Mouse (Mus musculus) frontal cortex, postnatal 14 days (tissue): ENCODE data around the gene Fbxo17.

Experiments used
- DNase-seq, 2 experiments: peaks; one replicate each; pipeline ENCODE4 v3.0.0; 2022; ENCODE audit warnings: low spot score in 2 of 2

The Fbxo17 gene

DNA sequence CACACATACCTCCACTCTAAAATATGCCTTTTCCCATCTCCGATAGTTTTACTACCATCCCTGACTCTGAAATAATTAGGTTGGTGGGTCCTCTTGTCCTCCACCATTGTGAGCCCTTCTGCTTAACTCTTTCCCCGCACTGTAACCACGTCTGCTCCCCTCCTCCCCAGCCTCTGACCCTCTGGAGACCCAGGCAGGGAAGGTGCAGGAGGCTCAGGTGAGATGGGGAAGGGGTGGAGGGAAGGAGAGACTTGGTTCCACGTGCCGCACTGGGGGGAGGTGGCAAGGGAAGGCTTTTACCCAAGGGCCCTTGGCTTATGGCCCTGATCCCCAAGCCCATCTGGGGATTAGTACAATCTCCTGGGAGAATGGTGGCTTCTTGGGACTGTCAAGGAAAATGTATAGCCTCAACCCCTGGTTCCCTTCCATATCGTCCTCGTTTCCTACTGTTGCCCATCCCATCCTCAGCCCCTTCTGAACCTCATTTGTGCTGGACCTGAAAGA lies 50.9 kb downstream of the Fbxo17 start, which contains the start of gene Nfkbib:
Nfkbib (minus strand) TSS at position 51 of the 504 bp plus-strand sequence.
- DNase-seq: no peak

DNA sequence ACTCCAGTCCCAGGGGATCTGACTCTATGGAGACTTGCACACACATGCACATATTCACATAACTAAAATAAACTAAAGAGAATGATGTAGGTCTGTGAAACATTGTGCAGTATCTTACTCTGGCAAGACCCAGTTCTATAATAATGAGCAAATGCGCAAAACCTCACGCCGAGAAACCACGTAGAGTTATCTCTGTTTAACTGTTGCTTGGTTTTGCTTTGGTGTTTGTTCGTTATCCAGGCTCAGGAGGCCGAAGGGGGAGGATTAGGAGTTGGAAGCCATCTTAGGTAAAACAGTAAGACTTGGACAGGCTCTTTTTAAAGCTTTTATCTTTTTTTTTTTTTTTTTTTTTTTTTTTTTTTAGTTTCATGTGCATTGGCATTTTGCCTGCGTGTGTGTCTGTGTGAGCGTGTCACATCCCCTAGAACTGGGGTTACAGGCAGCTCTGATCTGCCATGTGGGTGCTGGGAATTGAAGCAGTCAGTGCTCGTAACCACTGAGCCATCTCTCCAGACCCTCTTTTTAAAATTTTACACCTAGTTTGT lies 52.9 kb downstream of the Fbxo17 start:
- DNase-seq: no peak

DNA sequence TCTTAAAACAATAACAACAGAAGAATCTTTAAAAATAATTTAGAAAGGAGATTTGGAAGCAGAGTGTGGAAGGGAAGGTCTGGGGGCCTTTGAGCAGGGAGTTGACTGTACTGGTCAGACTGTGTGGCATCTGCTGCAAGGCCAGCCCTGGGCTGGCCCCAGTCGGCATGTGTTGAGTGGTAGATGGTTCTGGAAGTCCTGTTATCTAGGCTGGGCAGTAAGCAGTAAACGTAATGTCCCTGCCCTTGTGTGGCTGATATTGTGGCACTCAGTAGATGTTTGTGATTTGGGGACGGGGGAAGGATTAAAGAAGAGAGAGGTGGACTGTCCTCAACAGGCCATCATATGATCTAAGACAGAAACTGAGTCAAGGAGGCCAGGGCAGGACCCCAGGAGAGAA lies 53.7 kb downstream of the Fbxo17 start:
- no peak for DNase-seq

DNA sequence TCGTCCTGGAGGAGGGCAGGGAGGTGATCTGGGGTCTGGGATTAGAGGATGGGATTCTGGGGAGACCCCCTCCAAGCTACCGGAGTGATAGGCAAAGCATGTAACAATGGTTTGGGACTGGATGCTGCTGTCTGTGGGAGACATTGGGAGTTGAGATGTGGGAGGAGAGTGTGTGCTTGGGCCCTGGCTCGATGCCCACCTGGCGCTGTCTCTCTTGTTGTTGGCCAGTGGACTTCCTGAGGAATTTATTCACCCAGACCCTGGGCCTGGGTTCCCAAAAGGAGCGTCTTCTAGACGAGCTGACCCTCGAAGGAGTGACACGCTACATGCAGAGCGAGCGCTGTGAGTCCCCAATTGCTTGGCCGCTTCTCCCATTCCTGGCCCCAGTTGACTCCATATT lies 55.3 kb downstream of the Fbxo17 start:
- DNase-seq: no peak

DNA sequence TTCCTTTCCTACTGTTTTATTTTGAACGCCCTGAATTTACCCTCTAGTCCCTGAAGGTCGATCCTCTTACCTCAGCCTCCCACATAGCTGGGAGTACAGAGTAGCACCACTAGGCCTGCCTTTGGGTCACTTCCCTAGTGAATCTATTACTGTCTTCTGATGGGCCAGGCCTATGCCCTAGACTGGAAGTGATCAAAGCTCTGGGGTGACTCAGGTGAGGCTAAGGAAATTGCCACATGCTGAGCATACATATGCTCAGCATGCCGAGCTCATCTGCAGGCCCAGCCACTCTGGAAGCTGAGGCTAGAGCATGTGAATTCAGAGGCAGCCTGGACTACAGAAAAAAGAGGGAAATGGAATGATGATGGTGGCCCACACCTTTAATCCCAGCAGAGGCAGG lies 56.6 kb downstream of the Fbxo17 start:
- DNase-seq: no peak

DNA sequence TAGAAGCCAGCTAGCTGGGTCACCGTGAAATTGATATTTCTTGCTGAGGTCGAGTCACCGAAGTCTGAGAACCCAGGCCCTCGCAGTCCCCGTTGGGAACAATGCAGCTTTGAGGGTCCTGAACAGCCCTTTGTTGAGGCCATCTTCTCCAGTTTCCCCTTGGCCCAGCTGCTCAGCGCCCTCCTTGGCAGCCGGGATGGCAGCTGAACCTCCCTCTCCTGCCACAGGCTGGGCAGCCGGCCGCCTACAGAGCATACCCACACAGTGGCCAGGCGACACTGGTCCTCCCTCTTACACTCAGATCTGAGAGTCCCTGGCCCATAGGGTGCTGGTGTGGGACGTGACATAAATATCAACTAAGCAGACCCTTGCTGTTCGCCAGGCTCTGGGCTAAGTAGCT lies 57.6 kb downstream of the Fbxo17 start:
- DNase-seq: no peak

DNA sequence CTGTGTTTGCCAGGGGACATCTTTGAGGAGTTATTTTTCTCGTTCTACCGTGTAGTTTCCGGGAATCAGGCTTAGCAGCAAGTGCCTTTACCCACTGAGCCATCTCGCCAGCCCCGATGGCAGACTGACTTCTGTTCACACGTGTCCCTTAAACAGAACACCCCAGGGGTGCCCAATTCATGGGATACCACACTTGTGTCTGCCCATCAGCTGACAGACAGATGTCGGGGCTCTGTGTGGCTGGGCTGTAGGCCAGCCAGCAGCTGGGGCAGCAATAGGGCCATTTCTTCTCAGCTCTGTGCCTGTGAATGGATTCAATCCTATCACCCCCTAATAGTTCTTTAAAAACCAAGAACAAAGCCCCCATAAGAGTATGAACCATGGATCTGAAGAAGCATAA lies 58.5 kb downstream of the Fbxo17 start:
- no peak for DNase-seq

DNA sequence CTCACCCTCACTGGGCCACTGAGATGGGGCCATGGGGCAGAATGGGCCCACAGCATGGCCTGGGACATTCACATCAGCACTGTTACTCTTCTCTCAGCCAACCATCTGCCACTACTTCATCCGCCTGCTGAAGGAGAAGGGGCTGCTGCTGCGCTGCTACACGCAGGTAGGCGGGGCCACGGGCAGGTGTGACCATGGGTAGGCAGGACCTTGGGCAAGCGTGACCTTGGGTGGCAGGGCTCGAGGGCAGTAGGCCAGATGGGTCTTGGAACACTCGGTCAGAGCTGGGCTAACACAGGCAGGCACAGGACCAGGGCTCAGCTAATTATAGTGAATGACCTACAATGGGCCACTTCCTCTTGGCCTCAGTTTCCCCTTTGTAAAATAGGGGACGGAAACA lies 62.2 kb downstream of the Fbxo17 start:
- DNase-seq: no peak

DNA sequence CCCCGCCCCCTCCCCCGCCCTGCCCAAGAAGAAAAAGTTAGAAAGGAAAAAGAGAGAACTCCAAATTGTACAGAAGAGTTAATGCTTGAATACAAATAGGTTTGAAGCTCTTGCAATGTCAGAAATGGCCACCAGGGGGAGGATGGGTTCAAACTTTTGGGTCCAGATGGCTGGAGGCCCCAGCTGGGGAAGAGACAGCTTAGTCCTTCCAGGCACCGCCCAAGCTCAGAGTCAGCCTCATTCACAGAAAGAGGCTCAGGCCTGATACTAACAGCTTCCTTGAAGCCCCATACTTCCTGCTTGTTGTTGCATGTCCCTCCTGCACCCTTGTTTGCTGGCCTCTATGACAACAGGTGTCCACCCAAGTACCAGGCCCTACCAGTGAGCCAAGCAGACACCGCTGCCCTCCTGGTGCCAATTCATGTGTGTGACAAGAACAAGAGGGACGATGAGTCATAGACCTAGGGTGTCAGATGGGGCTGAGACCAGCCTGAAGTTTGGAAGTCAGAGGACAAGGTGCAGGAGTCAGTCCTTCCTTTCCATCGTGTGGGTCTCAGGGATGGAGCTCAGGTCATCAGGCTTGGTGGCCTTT lies 63.6 kb downstream of the Fbxo17 start:
- DNase-seq: peak; percentile 77 to 88

DNA sequence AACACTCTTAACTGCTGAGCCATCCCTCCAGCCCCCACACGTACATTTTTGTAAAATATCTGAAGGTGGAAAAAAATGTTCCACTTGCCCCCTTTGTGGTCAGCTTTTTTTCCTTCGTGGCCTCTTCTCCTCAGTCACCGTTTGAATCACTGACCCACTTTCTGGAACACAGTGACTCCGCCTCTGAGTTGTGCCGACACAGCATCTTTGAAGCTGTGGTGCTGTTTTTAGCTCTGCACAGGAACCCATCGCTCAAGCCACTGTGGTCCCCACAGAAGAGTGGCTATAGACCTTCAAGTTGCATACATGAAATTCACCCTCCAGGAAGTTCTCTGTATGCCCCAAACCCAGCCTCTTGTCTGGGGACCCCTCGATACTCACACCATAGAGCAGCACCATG lies 64.3 kb downstream of the Fbxo17 start:
- DNase-seq: no peak

DNA sequence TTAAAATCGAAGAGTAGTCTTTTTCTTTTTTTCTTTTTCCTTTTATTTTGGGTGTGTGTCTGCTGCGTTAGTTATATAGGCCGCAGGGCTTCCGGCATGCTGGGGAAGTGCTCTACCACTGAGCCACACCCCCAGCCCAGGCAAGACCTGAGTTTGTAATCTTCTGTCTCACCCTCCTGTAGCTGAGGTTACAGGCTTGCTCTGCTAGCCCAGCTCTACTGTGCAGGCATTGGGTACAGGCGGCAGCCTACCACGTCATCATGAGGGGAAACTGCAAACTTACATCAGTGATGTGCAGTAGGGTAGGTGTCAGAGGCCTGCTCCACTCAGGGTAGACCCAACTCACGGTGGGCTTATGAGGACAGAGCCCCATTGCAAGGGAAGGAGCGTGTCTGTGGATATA lies 64.7 kb downstream of the Fbxo17 start:
- no peak for DNase-seq

DNA sequence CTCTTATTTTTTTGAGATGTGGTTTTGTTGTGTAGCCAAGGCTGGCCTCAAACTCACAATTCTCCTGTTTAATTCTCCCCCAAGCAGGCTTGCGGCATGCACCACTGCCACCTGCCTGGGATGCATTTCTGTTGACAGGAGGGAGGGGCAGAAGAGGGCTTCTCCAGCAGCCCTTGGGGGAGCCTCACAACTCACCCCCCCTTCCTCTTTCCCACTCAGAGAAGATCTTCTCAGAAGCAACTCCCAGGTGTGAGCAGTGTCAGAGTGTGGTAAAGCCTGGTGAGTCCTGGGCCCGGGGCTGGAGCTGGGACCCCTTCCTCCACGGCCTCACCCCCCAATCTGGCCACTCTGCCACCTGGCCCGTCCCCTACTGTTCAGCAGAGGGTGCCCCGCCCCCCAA lies 68.6 kb downstream of the Fbxo17 start:
- DNase-seq: no peak
